Mouse (Mus musculus) MEL-GATA-1-ER (cell line): ENCODE measurements around the gene Tm7sf2.

Experiments
- DNase-seq: peaks from one replicate; pipeline ENCODE4 v3.0.0-alpha.2; 2012; ENCODE audit warnings: low read depth; ENCODE audit errors: extremely low read depth

Tm7sf2 gene

DNA sequence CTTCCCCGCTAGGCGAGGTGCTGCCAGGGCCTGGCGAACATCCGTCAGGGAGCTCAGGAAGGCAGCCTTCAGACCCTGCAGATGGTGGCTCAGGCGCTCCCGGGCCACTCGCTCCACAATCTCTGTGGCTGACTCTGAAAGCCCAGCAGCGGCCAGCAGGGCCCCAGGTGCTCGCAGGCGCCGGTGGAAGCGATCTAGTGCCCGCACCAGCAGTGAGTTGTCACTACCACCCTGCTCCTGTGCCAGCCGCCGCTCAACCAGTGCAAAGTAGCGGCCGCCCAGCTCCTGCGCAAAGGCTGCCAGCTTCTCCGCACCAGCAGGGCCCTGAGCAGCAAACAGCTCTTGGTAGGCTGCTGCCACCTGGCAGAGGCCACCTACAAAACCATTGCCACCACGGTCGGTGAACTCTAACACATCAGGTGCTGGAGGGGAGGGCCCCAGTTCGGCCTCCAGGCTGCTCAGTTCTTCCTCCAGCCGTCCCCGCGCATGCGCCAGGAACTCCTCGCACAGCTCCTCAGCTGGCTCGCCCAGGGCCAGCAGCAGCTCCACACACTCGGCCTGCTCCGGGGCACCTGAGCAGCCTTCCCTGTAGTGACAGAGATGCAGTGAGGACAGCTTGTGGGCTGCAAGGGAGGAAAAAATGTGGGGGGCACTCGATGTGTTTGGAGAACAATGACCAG lies 2.5 kb upstream of the Tm7sf2 start:
- no peak for DNase-seq

DNA sequence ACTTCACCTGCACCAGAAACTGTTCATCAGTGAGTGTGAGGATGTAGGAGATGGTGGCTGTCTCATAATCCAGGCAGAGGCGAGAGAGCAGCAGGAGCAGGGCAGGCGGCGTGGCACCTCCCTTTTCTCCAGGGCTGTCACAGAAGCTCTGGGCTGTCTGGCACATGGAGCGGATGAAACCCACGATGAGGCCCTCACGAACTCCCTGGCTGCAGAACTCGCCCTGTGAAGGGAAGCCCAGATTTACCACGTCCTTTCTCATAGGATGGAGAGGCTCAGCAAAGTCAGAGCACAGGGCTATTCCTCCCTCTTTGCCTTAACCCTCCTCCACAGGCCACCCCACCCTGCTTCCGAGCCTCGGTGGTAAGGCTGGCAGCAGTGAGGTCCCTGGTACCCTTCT lies 1.7 kb upstream of the Tm7sf2 start:
- DNase-seq, result no peak

DNA sequence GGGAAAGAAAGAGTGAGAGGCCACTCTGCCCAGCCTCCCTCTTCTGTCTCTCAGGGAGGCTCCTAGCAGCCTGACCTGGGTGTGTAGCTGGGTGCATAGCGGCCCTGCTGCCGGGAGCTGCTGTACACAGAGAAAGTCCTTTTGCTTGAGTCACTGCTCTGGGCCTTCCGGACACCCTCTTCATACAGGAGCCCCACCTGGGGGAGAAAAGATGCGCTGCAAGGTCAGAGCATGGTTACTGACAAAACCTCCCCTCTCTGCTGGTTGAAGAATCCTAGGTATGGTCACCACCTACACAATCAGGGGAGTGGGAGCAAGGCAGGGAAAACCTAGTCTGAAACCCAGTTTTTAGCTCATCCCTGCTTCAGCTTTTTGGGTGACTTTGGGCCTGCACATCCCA lies 778 bp upstream of the Tm7sf2 start:
- no peak for DNase-seq

DNA sequence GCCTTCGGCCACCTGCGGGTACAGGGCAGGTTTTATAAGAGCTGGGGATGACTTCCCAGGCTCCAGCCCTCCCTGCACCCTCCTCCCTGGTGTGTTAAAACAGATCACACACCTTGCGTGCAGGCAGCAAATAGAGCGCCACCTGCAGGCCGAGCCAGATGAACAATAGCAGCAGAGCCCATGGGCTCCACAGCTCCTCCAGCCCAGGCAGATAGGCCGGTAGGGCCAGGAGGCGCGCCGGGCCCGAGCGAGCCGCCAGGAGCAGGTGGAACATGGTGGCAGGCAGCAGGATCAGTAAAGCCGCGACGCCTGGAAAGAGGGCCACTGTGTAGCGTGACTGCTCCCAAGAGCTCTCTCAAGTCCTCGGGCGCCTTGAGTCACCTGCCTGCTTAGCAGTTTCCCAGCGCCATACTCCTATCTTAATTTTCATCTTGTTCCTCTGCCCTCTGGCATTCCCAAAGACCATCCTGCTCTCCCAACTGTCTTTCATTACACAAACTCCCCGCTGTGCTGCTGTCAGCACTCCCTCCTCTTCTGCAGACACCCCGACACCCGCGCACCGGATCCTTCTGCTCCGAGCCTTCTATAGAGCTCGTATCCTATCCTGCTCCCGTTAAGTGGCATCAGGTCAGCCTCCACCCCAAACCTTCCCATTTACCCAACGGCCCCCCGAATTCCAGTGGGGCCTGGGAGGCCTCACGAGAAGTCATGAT lies 1.0 kb downstream of the Tm7sf2 start:
- peak; percentile 72 for DNase-seq

DNA sequence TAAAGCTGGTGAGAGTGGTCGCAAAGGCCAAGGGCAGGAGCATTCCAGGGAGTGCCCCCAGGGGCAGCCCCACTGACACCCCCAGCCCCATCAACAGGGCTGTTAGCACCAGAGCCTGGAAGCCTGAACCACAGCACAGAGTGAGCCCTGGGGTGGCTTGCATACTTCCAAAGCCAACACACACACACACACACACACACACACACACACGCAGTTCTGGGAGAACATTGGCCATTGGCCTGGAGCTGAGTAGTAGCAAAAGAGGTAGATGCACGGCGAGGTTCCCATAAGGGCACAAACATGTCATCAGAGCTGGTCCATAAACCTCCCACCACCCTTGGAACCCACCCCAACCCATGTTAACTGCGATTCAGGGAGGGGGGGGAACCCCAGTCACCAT lies 1.6 kb downstream of the Tm7sf2 start:
- DNase-seq, result no peak

DNA sequence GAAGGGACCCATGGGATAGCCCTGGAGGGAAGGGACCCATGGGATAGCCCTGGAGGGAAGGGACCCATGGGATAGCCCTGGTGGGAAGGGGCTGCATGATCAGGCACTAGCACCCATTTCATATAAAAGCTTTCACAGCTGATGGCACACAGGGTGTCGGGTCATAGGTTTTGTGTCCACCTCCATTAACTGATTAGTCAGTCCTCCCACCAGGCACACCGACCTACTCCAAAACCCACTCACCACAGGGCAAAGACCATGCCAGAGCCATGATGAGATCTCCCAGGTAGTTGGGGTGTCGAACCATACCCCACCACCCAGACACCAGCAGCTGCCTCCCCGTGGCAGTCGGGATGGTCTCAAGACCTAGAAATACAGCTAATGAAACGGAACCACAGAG lies 5.1 kb downstream of the Tm7sf2 start:
- no peak for DNase-seq

DNA sequence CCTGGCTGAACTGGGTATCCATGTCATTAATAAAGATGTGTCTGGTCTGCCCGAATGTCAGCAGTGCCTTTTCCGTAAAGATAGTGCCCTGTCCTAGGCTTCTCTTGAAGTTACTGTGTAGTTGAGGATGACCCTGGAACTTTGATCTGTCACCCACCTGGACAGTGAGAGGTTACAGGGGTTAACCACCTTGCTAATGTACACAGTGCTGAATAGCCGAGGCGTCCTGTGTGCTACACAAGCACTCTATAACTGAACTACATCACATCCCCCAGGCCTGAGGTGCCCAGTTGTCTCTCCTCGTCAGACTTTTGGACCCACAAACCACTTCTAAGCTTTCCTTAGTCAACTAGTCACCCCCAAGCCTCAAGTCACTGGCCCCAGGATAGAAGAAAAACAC lies 5.8 kb downstream of the Tm7sf2 start:
- no peak for DNase-seq

DNA sequence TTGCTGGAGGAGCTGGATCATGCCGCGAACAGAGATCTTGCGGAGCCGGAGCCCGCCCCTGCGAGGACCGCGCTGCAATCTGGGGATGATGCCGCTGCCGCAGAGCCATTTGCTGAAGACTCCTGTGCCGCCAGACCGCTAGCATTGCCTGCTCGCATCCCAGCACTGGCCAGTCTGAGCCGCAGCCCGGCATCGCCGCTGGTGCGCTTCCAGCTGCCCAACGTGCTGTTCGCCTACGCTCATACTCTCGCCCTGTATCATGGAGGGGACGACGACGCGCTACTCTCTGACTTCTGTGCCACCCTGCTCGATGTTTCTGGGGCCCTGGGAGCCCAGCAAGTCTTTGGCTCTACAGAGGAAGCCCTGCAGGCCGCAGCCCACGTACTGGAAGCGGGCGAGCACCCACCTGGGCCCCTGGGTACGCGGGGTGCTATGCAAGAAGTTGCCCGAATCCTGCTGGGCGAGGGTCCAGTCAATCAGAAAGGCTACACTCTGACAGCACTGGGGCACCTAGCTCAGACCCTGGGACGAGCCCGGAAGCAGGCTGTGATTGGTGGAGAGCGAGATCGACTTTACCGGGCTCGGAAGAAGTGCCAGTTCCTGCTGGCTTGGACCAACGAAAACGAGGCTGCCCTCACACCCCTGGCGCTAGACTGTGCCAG lies 6.4 kb downstream of the Tm7sf2 start:
- DNase-seq, result peak; percentile 52

DNA sequence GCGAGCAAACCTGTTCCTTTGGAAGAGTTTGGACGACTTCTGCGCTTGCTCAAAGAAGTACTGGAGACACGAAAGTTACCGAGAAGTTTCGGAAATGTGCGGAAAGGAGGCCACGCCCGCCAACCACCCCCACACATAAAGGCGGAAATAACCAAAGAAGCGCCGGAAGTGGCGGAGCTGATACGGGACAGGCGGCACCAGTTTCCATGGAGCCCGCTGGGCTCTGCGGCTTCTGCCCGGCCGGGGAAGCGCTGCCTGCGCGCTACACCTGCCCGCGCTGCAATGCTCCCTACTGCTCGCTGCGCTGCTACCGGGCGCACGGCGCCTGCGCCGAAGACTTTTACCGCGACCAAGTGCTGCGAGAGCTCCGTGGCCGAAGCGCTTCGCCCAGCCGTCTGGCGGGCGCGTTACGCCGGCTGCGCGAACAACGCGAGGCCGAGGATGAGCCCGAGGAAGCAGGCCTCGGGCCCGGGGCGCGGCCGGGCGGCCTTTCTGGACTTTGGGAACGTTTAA lies 7.1 kb downstream of the Tm7sf2 start, which contains the start of gene Znhit2:
Gene Znhit2, plus strand, starts transcription at position 172 of the 513 bp plus-strand sequence.
- DNase-seq, result peak; percentile 94

DNA sequence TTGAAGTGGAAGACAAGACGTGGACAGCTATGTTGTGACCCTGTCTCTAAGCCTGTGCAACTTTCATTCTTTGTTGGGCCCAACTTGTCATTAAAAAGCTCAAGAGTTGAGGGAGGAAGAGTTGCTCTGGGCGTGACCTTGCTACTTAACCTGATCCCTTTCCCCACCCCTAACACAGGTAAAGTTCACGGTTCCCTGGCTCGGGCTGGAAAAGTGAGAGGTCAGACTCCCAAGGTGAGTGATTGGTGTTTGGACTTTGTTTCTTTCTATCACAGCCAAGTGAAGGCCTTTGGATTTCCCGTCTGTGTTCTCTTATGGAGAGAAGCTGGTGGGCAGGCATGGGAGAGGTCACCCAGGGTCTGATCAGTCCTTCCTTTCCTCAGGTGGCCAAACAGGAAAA lies 9.2 kb downstream of the Tm7sf2 start:
- DNase-seq, result no peak

DNA sequence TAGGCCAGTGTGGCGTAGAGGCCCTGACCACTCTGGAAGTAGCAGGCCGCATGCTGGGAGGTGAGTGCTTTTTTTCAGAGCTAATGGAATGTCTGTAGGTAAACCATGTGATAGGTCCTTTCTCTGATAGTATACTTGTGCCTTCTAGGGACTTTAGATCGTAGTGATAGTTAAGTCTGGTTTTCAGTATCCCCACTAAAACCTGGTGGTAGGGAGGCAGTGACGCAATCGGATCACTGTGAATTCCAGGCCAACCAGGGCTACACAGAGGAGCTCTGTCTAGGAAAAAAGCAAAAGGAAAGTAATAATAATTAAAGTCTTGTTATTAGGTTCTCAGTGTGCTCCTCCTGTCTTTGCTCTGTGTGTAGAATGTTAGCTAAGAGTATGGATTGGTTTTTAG lies 9.7 kb downstream of the Tm7sf2 start:
- DNase-seq, result no peak

DNA sequence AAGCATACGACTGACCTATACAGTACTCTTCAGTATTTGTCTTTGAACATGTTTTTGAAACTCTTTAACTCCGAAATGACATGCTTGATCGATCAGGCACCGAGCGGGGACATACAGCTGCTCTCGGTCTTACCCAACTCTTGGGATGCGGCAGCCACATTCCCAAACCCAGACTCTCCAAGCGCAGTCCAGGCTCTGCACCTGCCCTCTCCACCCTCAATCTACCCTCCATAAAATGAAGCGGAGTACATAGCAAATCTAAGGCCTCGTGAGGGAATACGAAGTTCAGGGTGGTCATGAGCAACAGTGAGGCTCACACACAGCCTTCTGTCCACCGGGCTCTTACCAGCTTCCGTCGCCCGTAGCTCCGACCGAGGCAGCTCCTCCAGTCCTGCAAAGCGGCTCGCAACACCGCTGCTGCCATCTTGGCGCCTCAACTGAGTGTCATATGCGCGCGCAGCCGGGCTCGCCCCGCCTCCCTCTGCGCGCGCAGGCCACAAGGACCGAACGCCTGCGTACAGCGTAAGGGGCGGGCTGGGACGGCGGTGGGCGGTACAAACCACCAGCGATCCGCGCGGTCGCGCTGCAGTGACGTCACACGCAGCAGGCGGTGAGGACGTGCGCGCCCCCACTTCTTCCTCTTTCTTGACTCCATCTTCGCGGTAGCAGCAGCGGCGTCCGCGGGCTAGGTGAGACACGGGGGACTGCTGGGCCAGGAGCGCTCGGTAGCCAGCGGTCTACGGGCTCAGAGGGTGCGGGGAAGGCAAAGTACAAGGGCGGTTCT lies 10.7 kb downstream of the Tm7sf2 start, which contains the start of the genes Mrpl49 and Fau:
Gene Mrpl49, minus strand, starts transcription at position 473 of the 784 bp plus-strand sequence.
Gene Fau, plus strand, starts transcription at position 532 of the 784 bp plus-strand sequence.
- DNase-seq, result peak; percentile 79

DNA sequence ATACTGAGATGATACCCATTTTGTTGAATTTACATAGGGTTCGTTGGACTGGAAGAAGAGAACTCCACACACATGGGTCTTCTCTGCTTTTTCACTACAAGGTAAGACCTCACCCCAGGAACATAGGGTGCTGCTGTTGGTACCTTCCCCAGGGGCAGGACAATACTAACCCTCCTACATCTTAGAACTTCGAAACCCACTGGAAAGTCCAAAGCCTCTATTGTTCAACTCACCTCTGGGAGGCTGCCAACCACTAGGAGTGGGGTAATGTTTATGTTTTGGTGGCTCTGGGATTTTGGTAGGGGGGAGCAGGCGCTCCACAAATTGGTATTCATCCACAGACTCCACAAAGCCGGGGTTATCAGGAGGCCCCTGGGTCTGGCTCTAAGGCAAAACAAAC lies 11.5 kb downstream of the Tm7sf2 start:
- DNase-seq, result no peak

DNA sequence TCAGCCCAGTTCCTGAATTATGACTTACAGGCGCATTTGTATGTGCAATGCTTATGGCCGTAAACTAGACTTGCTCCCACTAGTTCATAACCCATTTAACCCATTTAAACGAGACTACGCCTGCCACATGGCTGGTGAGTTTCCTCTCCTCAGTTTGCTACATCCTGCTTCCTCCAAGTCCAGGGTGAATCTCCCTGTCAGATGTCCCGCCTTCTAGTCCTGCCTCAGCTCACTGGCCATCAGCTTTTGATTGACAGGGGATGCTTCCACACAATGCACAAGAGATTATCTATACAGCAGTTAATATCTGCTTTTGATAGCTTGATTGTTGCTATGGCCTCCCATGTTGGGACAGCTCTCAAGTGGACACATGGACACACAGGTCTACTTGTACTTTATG lies 13.9 kb downstream of the Tm7sf2 start:
- DNase-seq, result no peak

DNA sequence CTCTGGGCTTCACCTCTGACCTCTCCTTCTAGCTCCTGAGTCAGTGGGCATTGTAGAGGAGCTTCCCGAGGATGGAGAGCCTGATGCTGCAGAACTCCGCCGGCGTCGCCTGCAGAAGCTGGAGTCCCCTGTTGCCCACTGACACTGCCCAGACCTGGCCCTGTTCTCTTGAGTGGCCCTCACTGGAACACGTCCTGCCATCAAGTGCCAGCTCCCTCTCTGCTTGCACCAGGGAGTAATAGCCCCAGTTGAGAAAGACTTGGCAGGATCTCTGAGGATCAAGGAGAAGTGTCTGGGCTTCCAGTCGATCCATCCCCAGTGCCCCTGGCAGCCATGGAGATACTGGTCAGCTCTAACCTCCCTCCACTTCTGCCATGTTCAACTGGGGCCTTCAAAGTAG lies 15.7 kb downstream of the Tm7sf2 start:
- no peak for DNase-seq

DNA sequence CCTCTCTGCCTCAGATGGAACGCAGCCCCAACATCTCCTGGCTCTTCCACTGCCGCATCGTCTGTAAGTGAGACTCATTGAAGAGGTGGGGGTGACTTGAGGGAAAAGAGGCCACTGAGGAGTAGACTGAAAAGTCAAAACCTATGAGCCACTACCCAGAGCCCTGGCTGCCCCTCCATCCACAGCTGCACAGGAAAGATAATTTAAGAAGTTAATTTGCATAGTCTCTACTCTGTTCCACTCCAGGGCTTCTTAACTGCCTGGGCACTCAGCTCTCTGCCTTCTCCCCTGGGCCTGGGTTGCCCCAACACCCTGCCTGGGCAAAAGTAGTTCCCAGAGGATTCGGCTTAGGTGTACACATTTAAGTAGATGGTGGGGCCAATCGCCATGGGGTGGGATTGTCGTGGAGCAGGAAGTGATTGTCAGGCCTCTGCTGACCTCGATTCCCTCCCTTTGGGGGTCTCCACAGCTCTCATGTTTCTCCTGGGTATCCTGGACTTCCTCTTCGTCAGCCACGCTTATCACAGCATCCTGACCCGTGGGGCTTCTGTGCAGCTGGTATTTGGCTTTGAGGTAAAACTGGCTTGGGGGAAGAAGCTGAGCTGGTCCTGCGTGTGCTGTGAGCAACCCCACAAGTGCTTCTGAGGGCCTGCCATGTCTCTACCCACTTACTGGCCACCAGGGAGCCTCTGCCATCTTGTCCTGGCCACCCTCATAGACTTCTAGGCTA lies 19.3 kb downstream of the Tm7sf2 start:
- peak; percentile 65 for DNase-seq

DNA sequence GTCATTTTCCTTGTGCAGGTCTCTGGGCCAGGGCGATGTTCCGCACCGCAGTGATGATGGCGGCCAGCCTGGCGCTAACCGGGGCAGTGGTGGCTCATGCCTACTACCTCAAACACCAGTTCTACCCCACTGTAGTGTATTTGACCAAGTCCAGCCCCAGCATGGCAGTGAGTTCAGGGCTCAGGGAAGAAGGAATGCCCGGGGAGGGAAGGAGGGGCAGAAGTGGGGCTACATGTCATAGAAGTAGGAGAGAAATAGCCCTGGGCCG lies 20.3 kb downstream of the Tm7sf2 start:
- no peak for DNase-seq

DNA sequence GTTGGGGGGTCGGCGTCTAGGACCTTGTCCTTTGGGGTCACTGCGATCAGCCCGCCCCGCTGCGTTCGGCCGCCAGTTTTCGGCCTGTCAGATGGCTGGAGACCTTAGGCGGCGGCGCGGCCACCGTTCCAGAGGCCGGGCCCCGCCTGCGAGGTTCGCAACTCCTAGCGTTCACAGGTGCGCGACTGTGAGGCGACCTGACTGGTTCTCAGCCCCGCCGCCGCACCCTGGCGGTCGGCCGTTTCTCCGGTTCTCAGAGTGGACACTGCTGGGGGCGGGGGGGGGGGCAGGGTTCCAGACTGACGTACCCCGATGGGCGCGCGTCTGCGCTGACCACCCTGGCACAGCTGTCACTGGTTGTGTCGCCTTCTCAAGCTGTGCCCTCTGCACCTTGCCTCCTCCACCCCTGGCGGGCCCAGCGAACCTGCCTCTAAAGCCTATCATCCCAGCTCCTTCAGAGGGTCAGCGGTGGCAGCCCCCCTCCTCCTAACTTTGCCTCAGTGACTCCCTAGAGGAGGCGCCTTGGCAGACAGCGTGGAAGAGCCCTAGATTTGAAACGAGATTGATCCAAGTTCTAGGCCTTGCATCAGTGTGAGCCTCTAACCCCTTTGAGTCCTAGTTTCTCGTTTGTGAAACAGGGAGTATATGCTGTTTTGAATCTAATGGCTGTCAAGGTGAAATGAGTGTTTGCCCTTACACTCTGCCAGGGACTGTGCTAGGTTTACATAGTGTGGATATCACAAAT lies 20.8 kb downstream of the Tm7sf2 start:
- DNase-seq, result no peak

DNA sequence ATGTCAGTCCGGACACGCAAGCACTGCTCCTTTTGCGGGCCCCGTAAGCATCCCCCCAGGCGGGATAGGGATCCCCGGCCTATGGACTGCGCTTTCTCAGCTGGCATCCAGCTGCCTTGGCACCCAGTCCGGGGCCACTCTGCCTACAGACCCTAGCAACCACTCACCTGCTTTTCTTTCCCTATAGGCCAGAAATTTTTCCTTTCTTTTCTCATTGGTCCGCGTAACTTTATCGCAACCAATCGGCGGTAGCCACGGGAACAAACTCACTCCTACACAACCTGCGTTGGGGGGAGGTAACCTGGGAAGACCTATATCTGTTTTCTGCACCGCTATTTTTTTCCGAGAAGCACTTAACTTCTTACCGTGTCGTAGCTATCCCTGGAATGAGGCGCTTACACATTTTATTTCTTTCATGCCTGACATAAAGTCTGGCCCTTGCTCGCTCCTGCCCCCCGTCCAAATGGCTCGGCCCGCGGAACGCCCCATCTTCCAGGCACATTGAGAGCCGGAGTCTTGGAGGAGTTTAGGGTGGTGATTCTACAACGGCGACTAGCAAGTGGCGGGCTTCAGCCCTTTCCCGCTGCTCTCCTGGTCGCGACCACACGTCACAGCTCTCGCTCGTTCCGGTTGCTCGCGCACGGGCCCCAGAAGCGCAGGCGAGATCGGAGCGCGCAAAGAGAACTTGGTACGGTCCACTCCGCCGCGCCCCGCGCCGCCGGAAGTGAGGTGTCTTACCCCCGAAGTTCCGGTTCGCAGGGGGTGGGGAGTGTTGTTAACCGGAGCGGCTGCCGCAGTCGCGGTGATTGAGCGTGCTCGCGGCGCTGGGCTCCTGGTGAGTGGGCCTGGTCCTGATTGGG lies 21.6 kb downstream of the Tm7sf2 start, which contains the start of gene Syvn1:
Gene Syvn1, plus strand, starts transcription at position 283 of the 860 bp plus-strand sequence.
- DNase-seq, result peak; percentile 95
